9 mouse cellular contexts compared by ENCODE assay signal in the genomic region with DNA sequence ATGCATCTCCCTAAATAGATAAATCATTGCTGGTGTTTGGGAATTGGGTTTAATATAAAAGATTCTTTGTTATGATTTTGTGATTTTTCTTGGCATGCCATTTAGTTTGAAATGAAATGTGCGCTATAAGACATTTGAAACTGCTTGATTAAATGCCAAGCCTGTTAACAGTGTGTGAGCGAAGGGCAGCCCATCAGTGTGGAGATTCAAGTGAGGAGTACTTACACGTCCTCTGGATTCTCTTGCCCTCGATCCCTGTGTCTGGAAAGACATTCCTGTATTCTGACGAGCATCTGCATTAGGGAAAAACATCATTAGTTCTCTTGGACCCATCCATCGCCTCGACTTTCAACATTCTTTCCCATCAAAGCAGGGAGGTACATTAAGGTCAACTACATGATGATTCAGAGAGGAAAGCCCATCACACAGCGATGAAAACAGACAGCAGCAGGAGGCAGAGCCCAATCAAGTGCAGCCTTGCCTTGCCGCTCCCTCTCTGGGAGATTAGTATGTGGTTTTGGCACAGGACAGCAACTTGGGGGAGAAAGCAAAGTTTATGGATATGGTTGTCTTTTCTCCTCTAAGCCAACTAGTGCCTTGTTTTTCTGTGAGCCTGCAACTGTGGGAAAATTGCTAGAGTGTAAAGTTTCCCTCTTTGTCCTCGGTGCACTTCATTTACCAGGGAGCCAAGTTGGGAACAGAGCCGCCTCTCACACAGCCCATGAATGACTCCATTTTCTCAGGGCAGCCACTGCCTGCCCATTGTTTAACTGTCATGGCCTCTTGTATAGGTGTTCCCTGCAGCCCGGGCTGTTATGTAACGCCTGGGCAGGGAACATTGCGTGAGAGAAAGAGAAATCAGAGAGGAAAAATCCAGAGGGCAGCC. TPM values are rescaled to one million over a fixed set of nuclear protein-coding genes. Genes with fewer than 3 reads are reported as not detected.
DNase-seq lines count a peak whose midpoint lies in the region; ATAC-seq and TF ChIP-seq lines count a peak whose summit lies in the region.
"Had no signal": no experiment of that assay in that cellular context is flagged by ENCODE, and none has a peak within 500 bp of the region (broad histone marks: within the 10 kb centered on the region; RNA-seq: fewer than 3 reads in every experiment).

No protein-coding gene starts in this region.

- TF ChIP-seq CTCF in heart, postnatal 0 days (IDR thresholded peaks at IDR 0.05; ENCODE audit: low read depth): no peak
- TF ChIP-seq CTCF in cortical plate, adult 2 months (IDR thresholded peaks at IDR 0.05; ENCODE audit: extremely low read depth, insufficient read depth, low read length): no peak

- H3K27ac ChIP-seq in heart, postnatal 0 days (ENCODE audit: low read depth): no peak overlapping the region
- peak overlapping the region; percentile 87 for H3K27ac ChIP-seq in cortical plate, adult 2 months (ENCODE audit: insufficient read depth, low read length)
- peak overlapping the region; percentile 59 for H3K27ac ChIP-seq in limb, embryonic 15.5 days

- TF ChIP-seq EP300 in heart, postnatal 0 days (IDR thresholded peaks at IDR 0.05; ENCODE audit: low read depth): no peak

- ATAC-seq in heart, postnatal 0 days (ENCODE audit: insufficient read depth, low read depth): 0 out of 2 replicates have a peak, but pooled peaks have one; percentile 30
- ATAC-seq in limb, embryonic 15.5 days (ENCODE audit: insufficient number of reproducible peaks, low FRiP score, low TSS enrichment, low read depth): no peak
- ATAC-seq in erythroblast, adult 5-6 weeks (replicated peaks; ENCODE audit: low FRiP score, poor library complexity, severe bottlenecking): no peak

- no peaks in the 10 kb centered on the region for H3K4me1 ChIP-seq in heart, postnatal 0 days (ENCODE audit: control insufficient read depth, insufficient read depth)
- peaks cover 2% of the 10 kb centered on the region for H3K4me1 ChIP-seq in cortical plate, adult 2 months (ENCODE audit: control insufficient read depth, insufficient read depth, low read length)
- H3K4me1 ChIP-seq in limb, embryonic 15.5 days: peaks cover 13% of the 10 kb centered on the region

- H3K4me2 ChIP-seq in heart, postnatal 0 days (ENCODE audit: low read depth, low read length): no peak overlapping the region
- no peak overlapping the region for H3K4me2 ChIP-seq in limb, embryonic 15.5 days

- H3K36me3 ChIP-seq in heart, postnatal 0 days (replicated peaks; ENCODE audit: control insufficient read depth, insufficient read depth, low read length): no peaks in the 10 kb centered on the region
- H3K36me3 ChIP-seq in limb, embryonic 15.5 days: no peaks in the 10 kb centered on the region

- H3K9me3 ChIP-seq in heart, postnatal 0 days (replicated peaks; ENCODE audit: control insufficient read depth, low read length): no peaks in the 10 kb centered on the region
- no peaks in the 10 kb centered on the region for H3K9me3 ChIP-seq in limb, embryonic 15.5 days

- WGBS in heart, postnatal 0 days: 62% methylated on average over 14 of the region's 14 CpGs
- 51% methylated on average over 14 of the region's 14 CpGs for WGBS in limb, embryonic 15.5 days

- TF ChIP-seq POLR2A in cortical plate, adult 2 months (IDR thresholded peaks at IDR 0.05; ENCODE audit: extremely low read depth, insufficient read depth, low read length): no peak

- DNase-seq in heart, postnatal 0 days (ENCODE audit: low spot score): no peak
- DNase-seq in heart, adult 8-10 months (ENCODE audit: low spot score): no peak
- DNase-seq in frontal cortex, postnatal 36 days (ENCODE audit: low spot score in 2 of 2): peak; percentile 55 to 59
- peak; percentile 62 to 76 for DNase-seq in right cerebral cortex, postnatal 36 days (ENCODE audit: low spot score in 2 of 2)
- no peak for DNase-seq in ovary, postnatal 10 days (ENCODE audit: low spot score)

- no peak overlapping the region for H3K4me3 ChIP-seq in heart, postnatal 0 days (ENCODE audit: low read depth, low read length)
- no peak overlapping the region for H3K4me3 ChIP-seq in cortical plate, adult 2 months (ENCODE audit: insufficient read depth, low read length)
- H3K4me3 ChIP-seq in limb, embryonic 15.5 days: no peak overlapping the region

- H3K9ac ChIP-seq in heart, postnatal 0 days (replicated peaks; ENCODE audit: low read depth, low read length): no peak overlapping the region
- no peak overlapping the region for H3K9ac ChIP-seq in limb, embryonic 15.5 days

- H3K27me3 ChIP-seq in heart, postnatal 0 days (ENCODE audit: control insufficient read depth, insufficient read depth, low read length): no peaks in the 10 kb centered on the region
- H3K27me3 ChIP-seq in limb, embryonic 15.5 days: no peaks in the 10 kb centered on the region

RNA-seq across cellular contexts. Expression of gene Zfp648, which starts 44.6 kb away (rescaled TPM):
- total RNA-seq in heart, postnatal 0 days (2014; rRNA removed; ENCODE audit: low replicate concordance): not detected in 2 replicates
- polyA plus RNA-seq in heart, postnatal 0 days (2015; fragmentation: Nextera tagmentation; extraction: Ambion mirVana): not detected in 2 replicates
- not detected for total RNA-seq in heart, adult 8-10 months (2022)
- 1.1 and 1.6 TPM in 2 replicates for polyA plus RNA-seq in cortical plate, adult 2 months (2012; rRNA removed)
- polyA plus RNA-seq in limb, embryonic 15.5 days (2015; fragmentation: Nextera tagmentation; extraction: Ambion mirVana): 1.5 TPM in 2 replicates
- not detected in 2 replicates for total RNA-seq in erythroblast, adult 5-6 weeks (2015; ENCODE audit: low replicate concordance)
- not detected in 2 replicates for total RNA-seq in erythroblast, adult 5-6 weeks (2017; ENCODE audit: low replicate concordance)
- total RNA-seq: liver, adult 2 months had no signal
- polyA plus RNA-seq: liver, adult 2 months had no signal

Comparison
In these comparisons a context has a peak if more than half of its experiments do, and no peak if none do; other contexts are left out.
1. DNase-seq: peak in frontal cortex, postnatal 36 days (2 of 2) and right cerebral cortex, postnatal 36 days (2 of 2); none in heart, postnatal 0 days (single experiment), heart, adult 8-10 months (single experiment) and ovary, postnatal 10 days (single experiment).